Comparison of ENCODE assay signal across 28 mouse cellular contexts in genomic region chr4:149150721-149151120, GRCm38 (mm10). TPM values are rescaled to one million over a fixed set of nuclear protein-coding genes. Genes with fewer than 3 reads are reported as not detected.
DNase-seq lines count a peak whose midpoint lies in the region; ATAC-seq and TF ChIP-seq lines count a peak whose summit lies in the region.
"Had no signal": no experiment of that assay in that cellular context is flagged by ENCODE, and none has a peak within 500 bp of the region (broad histone marks: within the 10 kb centered on the region; RNA-seq: fewer than 3 reads in every experiment).

No protein-coding gene starts in this region.

- no peak overlapping the region for H3K4me2 ChIP-seq in liver, embryonic 13.5 days
- no peak overlapping the region for H3K4me2 ChIP-seq in liver, embryonic 11.5 days
- no peak overlapping the region for H3K4me2 ChIP-seq in midbrain, embryonic 11.5 days
- H3K4me2 ChIP-seq in midbrain, postnatal 0 days (ENCODE audit: low read depth, low read length, poor library complexity, severe bottlenecking) = no peak overlapping the region
- H3K4me2 ChIP-seq: embryonic facial prominence, embryonic 13.5 days; forebrain, embryonic 12.5 days; forebrain, embryonic 15.5 days; heart, embryonic 13.5 days; hindbrain, embryonic 13.5 days had no signal

- no peak overlapping the region for H3K4me3 ChIP-seq in gastrocnemius, adult 2 months
- no peak overlapping the region for H3K4me3 ChIP-seq in liver, embryonic 13.5 days (replicated peaks)
- H3K4me3 ChIP-seq in liver, embryonic 11.5 days (ENCODE audit: low read depth, low read length) = no peak overlapping the region
- H3K4me3 ChIP-seq in midbrain, embryonic 11.5 days (ENCODE audit: low read depth, low read length) = no peak overlapping the region
- no peak overlapping the region for H3K4me3 ChIP-seq in midbrain, postnatal 0 days (ENCODE audit: low read depth, low read length)
- H3K4me3 ChIP-seq: embryonic facial prominence, embryonic 10.5 days; embryonic facial prominence, embryonic 13.5 days; erythroblast, embryonic 14.5 days; forebrain, embryonic 12.5 days; forebrain, embryonic 15.5 days; heart, embryonic 13.5 days; hindbrain, embryonic 13.5 days had no signal

- H3K27ac ChIP-seq in gastrocnemius, adult 2 months = peak overlapping the region; percentile 74
- peak overlapping the region; percentile 48 for H3K27ac ChIP-seq in liver, embryonic 13.5 days
- no peak overlapping the region for H3K27ac ChIP-seq in liver, embryonic 11.5 days (ENCODE audit: low read depth, low read length)
- H3K27ac ChIP-seq in midbrain, embryonic 11.5 days (ENCODE audit: low read depth, low read length) = no peak overlapping the region
- no peak overlapping the region for H3K27ac ChIP-seq in midbrain, postnatal 0 days (ENCODE audit: low read depth, low read length)
- H3K27ac ChIP-seq: embryonic facial prominence, embryonic 10.5 days; embryonic facial prominence, embryonic 13.5 days; forebrain, embryonic 12.5 days; forebrain, embryonic 15.5 days; heart, embryonic 13.5 days; hindbrain, embryonic 13.5 days; hindbrain, postnatal 0 days had no signal

- no peaks in the 10 kb centered on the region for H3K27me3 ChIP-seq in liver, embryonic 13.5 days
- H3K27me3 ChIP-seq in liver, embryonic 11.5 days (replicated peaks; ENCODE audit: control insufficient read depth, insufficient read depth, low read length) = no peaks in the 10 kb centered on the region
- no peaks in the 10 kb centered on the region for H3K27me3 ChIP-seq in midbrain, embryonic 11.5 days (ENCODE audit: control insufficient read depth, insufficient read depth, low read length)
- H3K27me3 ChIP-seq in midbrain, postnatal 0 days (ENCODE audit: insufficient read depth, low read length) = no peaks in the 10 kb centered on the region
- H3K27me3 ChIP-seq: embryonic facial prominence, embryonic 13.5 days; forebrain, embryonic 12.5 days; forebrain, embryonic 15.5 days; heart, embryonic 13.5 days; hindbrain, embryonic 13.5 days had no signal

- intact Hi-C loops in gastrocnemius, adult 2 months (cut with DNase I) = no loop called here
- intact Hi-C loops in gastrocnemius, postnatal 14 days (cut with DNase I; ENCODE audit: low total_unique reads) = no loop called here

- 83% methylated on average over 11 of the region's 11 CpGs for WGBS in liver, embryonic 13.5 days (ENCODE audit: insufficient replicate concordance)
- WGBS in liver, embryonic 11.5 days = 91% methylated on average over 11 of the region's 11 CpGs
- 94% methylated on average over 11 of the region's 11 CpGs for WGBS in midbrain, embryonic 11.5 days
- WGBS in midbrain, postnatal 0 days = 94% methylated on average over 11 of the region's 11 CpGs

- H3K9me3 ChIP-seq in liver, embryonic 13.5 days (replicated peaks) = no peaks in the 10 kb centered on the region
- 0 out of 2 replicates have a peak, but pooled peaks cover 2% of the 10 kb centered on the region for H3K9me3 ChIP-seq in liver, embryonic 11.5 days (ENCODE audit: control insufficient read depth, low read length)
- no peaks in the 10 kb centered on the region for H3K9me3 ChIP-seq in midbrain, embryonic 11.5 days (ENCODE audit: control insufficient read depth, low read length)
- no peaks in the 10 kb centered on the region for H3K9me3 ChIP-seq in midbrain, postnatal 0 days (ENCODE audit: low read length)
- H3K9me3 ChIP-seq: embryonic facial prominence, embryonic 13.5 days; forebrain, embryonic 15.5 days; hindbrain, embryonic 13.5 days had no signal

- peaks cover 37% of the 10 kb centered on the region for H3K4me1 ChIP-seq in liver, embryonic 13.5 days (replicated peaks)
- H3K4me1 ChIP-seq in liver, embryonic 11.5 days (replicated peaks; ENCODE audit: control insufficient read depth, insufficient read depth, low read length) = peaks cover 9% of the 10 kb centered on the region
- no peaks in the 10 kb centered on the region for H3K4me1 ChIP-seq in midbrain, embryonic 11.5 days (ENCODE audit: control insufficient read depth, insufficient read depth, low read length)
- no peaks in the 10 kb centered on the region for H3K4me1 ChIP-seq in midbrain, postnatal 0 days (ENCODE audit: insufficient read depth, low read length)
- H3K4me1 ChIP-seq: forebrain, embryonic 15.5 days had no signal

- ATAC-seq in liver, embryonic 13.5 days (ENCODE audit: low read depth) = no peak
- no peak for ATAC-seq in liver, embryonic 11.5 days (replicated peaks; ENCODE audit: low FRiP score)
- no peak for ATAC-seq in midbrain, embryonic 11.5 days (ENCODE audit: low FRiP score)
- no peak for ATAC-seq in midbrain, postnatal 0 days (ENCODE audit: low FRiP score)
- ATAC-seq: activated CD4-positive, CD25-positive, alpha-beta regulatory T cell, adult 4 months; forebrain, embryonic 15.5 days; inflammation-experienced regulatory T-cells, adult 6 months had no signal

- DNase-seq in gastrocnemius, adult 2 months = no peak
- DNase-seq in gastrocnemius, postnatal 14 days = no peak
- DNase-seq in liver, embryonic 13.5 days = no peak
- DNase-seq in liver, embryonic 11.5 days (ENCODE audit: low spot score) = no peak
- peak; percentile 62 for DNase-seq in midbrain, embryonic 11.5 days (ENCODE audit: low spot score, missing footprints)
- no peak for DNase-seq in midbrain, postnatal 0 days (ENCODE audit: low spot score)
- no peak for DNase-seq in right cerebral cortex, adult 2 months (ENCODE audit: low spot score in 2 of 2)
- no peak for DNase-seq in spleen, postnatal 10 days (ENCODE audit: low spot score in 2 of 2)
- DNase-seq: cerebellum, adult 11-12 months; cerebellum, adult 8-10 months; cerebellum, postnatal 10 days; cerebellum, postnatal 36 days; embryo, embryonic 11 days; gastrocnemius, postnatal 10 days; heart, adult 18-20 months; heart, postnatal 14 days had no signal

- H3K36me3 ChIP-seq in liver, embryonic 13.5 days = peaks cover 65% of the 10 kb centered on the region
- H3K36me3 ChIP-seq in liver, embryonic 11.5 days (ENCODE audit: control insufficient read depth, insufficient read depth, low read length) = peaks cover 46% of the 10 kb centered on the region
- H3K36me3 ChIP-seq in midbrain, embryonic 11.5 days (ENCODE audit: control insufficient read depth, insufficient read depth, low read length) = peaks cover 49% of the 10 kb centered on the region
- peaks cover 53% of the 10 kb centered on the region for H3K36me3 ChIP-seq in midbrain, postnatal 0 days (ENCODE audit: insufficient read depth, low read length)

- H3K9ac ChIP-seq in liver, embryonic 13.5 days = no peak overlapping the region
- H3K9ac ChIP-seq in liver, embryonic 11.5 days (ENCODE audit: low read depth, low read length) = no peak overlapping the region
- no peak overlapping the region for H3K9ac ChIP-seq in midbrain, embryonic 11.5 days (ENCODE audit: low read length)
- no peak overlapping the region for H3K9ac ChIP-seq in midbrain, postnatal 0 days (replicated peaks; ENCODE audit: low read length, poor library complexity, severe bottlenecking)
- H3K9ac ChIP-seq: embryonic facial prominence, embryonic 13.5 days; forebrain, embryonic 12.5 days; forebrain, embryonic 15.5 days; heart, embryonic 13.5 days; hindbrain, embryonic 13.5 days had no signal

- TF ChIP-seq CTCF in gastrocnemius, adult 2 months (IDR thresholded peaks at IDR 0.05) = no peak
- TF ChIP-seq CTCF in midbrain, postnatal 0 days (IDR thresholded peaks at IDR 0.05) = no peak

RNA-seq across cellular contexts. Expression of gene Cenps, which starts 13.3 kb away (rescaled TPM):
- total RNA-seq in gastrocnemius, adult 2 months (2021) = 1 to 10 TPM; 6.5 to 7.0 TPM
- total RNA-seq in gastrocnemius, postnatal 14 days (2021) = 1 to 10 TPM; 5.6 to 6.5 TPM
- polyA plus RNA-seq in liver, embryonic 13.5 days (2015; fragmentation: Nextera tagmentation; extraction: Ambion mirVana) = 20.7 and 24.8 TPM in 2 replicates
- 37.0 and 37.1 TPM in 2 replicates for polyA plus RNA-seq in liver, embryonic 11.5 days (2014; fragmentation: Nextera tagmentation; extraction: Ambion mirVana)
- 52.6 and 53.1 TPM in 2 replicates for polyA plus RNA-seq in midbrain, embryonic 11.5 days (2014; fragmentation: Nextera tagmentation; extraction: Ambion mirVana)
- total RNA-seq in midbrain, postnatal 0 days (2014; rRNA removed) = 3.1 and 3.7 TPM in 2 replicates
- 17.4 and 21.2 TPM in 2 replicates for polyA plus RNA-seq in midbrain, postnatal 0 days (2015; fragmentation: Nextera tagmentation; extraction: Ambion mirVana)

RNA-seq across cellular contexts. Expression of gene Pgd, which starts 15.8 kb away (rescaled TPM):
- 10 to 100 TPM; 14.4 to 19.1 TPM for total RNA-seq in gastrocnemius, adult 2 months (2021)
- 10 to 100 TPM; 20.7 to 22.4 TPM for total RNA-seq in gastrocnemius, postnatal 14 days (2021)
- polyA plus RNA-seq in liver, embryonic 13.5 days (2015; fragmentation: Nextera tagmentation; extraction: Ambion mirVana) = 74.7 and 80.2 TPM in 2 replicates
- 49.9 and 57.3 TPM in 2 replicates for polyA plus RNA-seq in liver, embryonic 11.5 days (2014; fragmentation: Nextera tagmentation; extraction: Ambion mirVana)
- 47.4 and 50.7 TPM in 2 replicates for polyA plus RNA-seq in midbrain, embryonic 11.5 days (2014; fragmentation: Nextera tagmentation; extraction: Ambion mirVana)
- 33.0 and 41.9 TPM in 2 replicates for total RNA-seq in midbrain, postnatal 0 days (2014; rRNA removed)
- 92.5 and 102 TPM in 2 replicates for polyA plus RNA-seq in midbrain, postnatal 0 days (2015; fragmentation: Nextera tagmentation; extraction: Ambion mirVana)

RNA-seq across cellular contexts. Expression of gene Cort, which starts 24.2 kb away (rescaled TPM):
- total RNA-seq in gastrocnemius, adult 2 months (2021) = under 1 TPM; 0.36 to 0.51 TPM
- under 1 TPM in 1 of 2 experiments, not detected in 1; 0.33 TPM for total RNA-seq in gastrocnemius, postnatal 14 days (2021)
- polyA plus RNA-seq in liver, embryonic 13.5 days (2015; fragmentation: Nextera tagmentation; extraction: Ambion mirVana) = not detected in 2 replicates
- polyA plus RNA-seq in liver, embryonic 11.5 days (2014; fragmentation: Nextera tagmentation; extraction: Ambion mirVana) = 0.26 and 0.38 TPM in 2 replicates
- polyA plus RNA-seq in midbrain, embryonic 11.5 days (2014; fragmentation: Nextera tagmentation; extraction: Ambion mirVana) = 0.51 and 0.63 TPM in 2 replicates
- 1.5 TPM in 1 of 2 replicates, not detected in the other for total RNA-seq in midbrain, postnatal 0 days (2014; rRNA removed)
- 1.1 and 1.2 TPM in 2 replicates for polyA plus RNA-seq in midbrain, postnatal 0 days (2015; fragmentation: Nextera tagmentation; extraction: Ambion mirVana)
- total RNA-seq: heart, adult 18-20 months; hematopoietic stem cell, adult 5-6 weeks had no signal
- polyA plus RNA-seq: heart, embryonic 13.5 days; heart, embryonic 16.5 days had no signal

RNA-seq across cellular contexts. Expression of gene Dffa, which starts 46.8 kb away (rescaled TPM):
- 10 to 100 TPM; 60.4 to 90.0 TPM for total RNA-seq in gastrocnemius, adult 2 months (2021)
- 10 to 100 TPM; 43.4 to 47.4 TPM for total RNA-seq in gastrocnemius, postnatal 14 days (2021)
- polyA plus RNA-seq in liver, embryonic 13.5 days (2015; fragmentation: Nextera tagmentation; extraction: Ambion mirVana) = 20.7 and 22.7 TPM in 2 replicates
- 37.4 and 37.7 TPM in 2 replicates for polyA plus RNA-seq in liver, embryonic 11.5 days (2014; fragmentation: Nextera tagmentation; extraction: Ambion mirVana)
- 24.9 and 25.3 TPM in 2 replicates for polyA plus RNA-seq in midbrain, embryonic 11.5 days (2014; fragmentation: Nextera tagmentation; extraction: Ambion mirVana)
- total RNA-seq in midbrain, postnatal 0 days (2014; rRNA removed) = 10.5 and 14.6 TPM in 2 replicates
- 21.6 and 23.3 TPM in 2 replicates for polyA plus RNA-seq in midbrain, postnatal 0 days (2015; fragmentation: Nextera tagmentation; extraction: Ambion mirVana)

RNA-seq across cellular contexts. Expression of gene Pex14, which starts 51.0 kb away (rescaled TPM):
- total RNA-seq in gastrocnemius, adult 2 months (2021) = 10 to 100 TPM; 21.6 to 24.3 TPM
- total RNA-seq in gastrocnemius, postnatal 14 days (2021) = 10 to 100 TPM; 19.4 to 20.5 TPM
- 27.7 and 28.4 TPM in 2 replicates for polyA plus RNA-seq in liver, embryonic 13.5 days (2015; fragmentation: Nextera tagmentation; extraction: Ambion mirVana)
- polyA plus RNA-seq in liver, embryonic 11.5 days (2014; fragmentation: Nextera tagmentation; extraction: Ambion mirVana) = 45.2 and 46.8 TPM in 2 replicates
- polyA plus RNA-seq in midbrain, embryonic 11.5 days (2014; fragmentation: Nextera tagmentation; extraction: Ambion mirVana) = 31.3 and 35.9 TPM in 2 replicates
- total RNA-seq in midbrain, postnatal 0 days (2014; rRNA removed) = 74.0 and 75.5 TPM in 2 replicates
- polyA plus RNA-seq in midbrain, postnatal 0 days (2015; fragmentation: Nextera tagmentation; extraction: Ambion mirVana) = 62.5 and 67.2 TPM in 2 replicates

Comparison
In these comparisons a context has a peak if more than half of its experiments do, and no peak if none do; other contexts are left out.
1. H3K27ac ChIP-seq: peak in gastrocnemius, adult 2 months (single experiment) and liver, embryonic 13.5 days (single experiment); none in liver, embryonic 11.5 days (single experiment), midbrain, embryonic 11.5 days (single experiment) and midbrain, postnatal 0 days (single experiment).